Mouse (Mus musculus): ENCODE results near the gene Btbd6.

DNA sequence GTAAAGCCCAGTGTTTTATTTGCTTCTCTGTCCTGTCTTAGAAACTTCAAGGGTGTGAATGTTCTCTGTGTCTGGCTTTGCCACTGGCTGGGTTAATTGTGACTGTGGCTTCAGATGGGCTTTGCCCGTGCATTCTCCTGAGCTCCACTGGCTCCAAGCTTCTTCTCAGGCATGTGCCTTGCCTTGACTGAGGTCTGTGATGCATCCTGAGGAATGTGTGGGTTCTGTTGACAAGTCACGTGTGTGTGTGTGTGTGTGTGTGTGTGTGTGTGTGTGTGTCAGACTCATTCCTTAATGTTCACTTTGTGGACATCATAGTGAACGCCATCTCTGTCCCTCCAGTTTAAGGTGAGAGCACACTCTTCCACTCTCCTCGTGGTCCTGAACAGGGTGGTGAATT is 42.5 kb downstream of the Btbd6 start:
- TF ChIP-seq GATA1 (IDR thresholded peaks at IDR 0.05; ENCODE audit: borderline replicate concordance, low read length) (no peak), FLI1 (IDR thresholded peaks at IDR 0.05; ENCODE audit: low read length) (no peak)

All from megakaryocyte, embryonic 14.5 days (primary cell).